Mouse (Mus musculus): ENCODE measurements around the gene Col9a2.
A peak's percentile ranks its signal among the peaks of the same experiment; 100 is the strongest.
"Not testable (repeated sequence)": the region's sequence is repeated elsewhere in the genome, so short reads cannot be mapped to it uniquely, and the experiment has no call there.

The Col9a2 gene

DNA sequence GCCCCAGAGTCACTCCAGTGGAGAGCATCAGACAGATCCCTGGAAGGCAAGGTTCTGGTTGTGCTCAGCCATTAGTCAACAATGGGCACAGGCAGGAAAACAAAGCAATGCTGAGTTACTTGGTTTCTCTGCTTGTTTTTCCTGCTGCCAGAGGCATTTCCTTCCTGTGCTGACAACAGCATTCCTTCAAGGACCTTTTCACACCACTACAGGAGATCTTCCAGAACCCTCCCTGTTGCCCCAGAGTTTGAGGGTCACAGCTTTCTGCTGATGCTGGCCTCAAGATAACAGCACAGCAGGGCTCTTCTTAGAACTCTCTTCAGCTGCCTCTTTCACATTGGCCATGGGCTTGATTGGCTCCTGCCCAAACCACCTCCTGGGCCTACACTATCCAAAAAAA is 17.3 kb upstream of the Col9a2 start:
- no peak for DNase-seq (ENCODE audit: low read depth)

DNA sequence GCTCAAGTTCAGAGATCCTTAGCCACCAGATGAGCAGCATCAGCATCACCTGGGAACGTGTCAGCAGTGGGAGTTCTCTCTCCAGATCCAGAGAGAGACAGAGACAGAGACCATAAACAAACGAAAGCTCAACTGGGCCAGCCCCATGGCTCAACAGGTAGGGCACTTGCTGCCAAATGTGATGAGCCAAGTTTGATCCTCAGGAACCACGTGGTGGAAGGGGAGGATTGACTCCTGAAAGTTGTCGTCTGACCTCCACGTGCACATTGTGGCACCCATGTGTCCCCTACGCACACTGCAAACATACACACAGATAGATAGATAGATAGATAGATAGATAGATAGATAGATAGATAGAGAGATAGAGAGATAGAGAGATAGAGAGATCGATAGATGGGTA is 15.7 kb upstream of the Col9a2 start:
- no peak for DNase-seq (ENCODE audit: low read depth)

GRCm38 (mm10) chr4:121023941-121024340 is 15.2 kb upstream of the Col9a2 start:
- DNase-seq (ENCODE audit: low read depth), result no peak

DNA sequence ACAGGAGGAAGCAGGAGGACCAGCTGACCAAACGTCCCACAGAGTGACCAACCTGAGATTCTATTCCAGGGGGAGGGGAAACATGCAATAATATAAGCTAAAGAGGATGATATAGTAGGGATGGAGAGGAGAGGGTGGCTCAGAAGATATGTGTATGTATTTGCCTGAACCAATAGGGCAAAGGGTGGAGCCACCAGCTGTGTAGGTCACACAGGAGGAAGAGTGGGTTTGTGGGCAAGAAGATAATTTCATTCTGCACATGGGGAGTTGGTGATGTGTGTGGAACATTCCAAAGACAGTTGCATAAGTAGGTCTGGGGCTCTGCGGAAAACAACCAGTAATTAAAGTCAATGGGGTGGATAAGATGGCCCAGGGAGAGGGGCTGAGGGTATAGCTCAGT is 13.5 kb upstream of the Col9a2 start:
- DNase-seq (ENCODE audit: low read depth), result no peak

GRCm38 (mm10) chr4:121028146-121028545 is 11.0 kb upstream of the Col9a2 start:
- no peak for DNase-seq (ENCODE audit: low read depth)

- DNase-seq (ENCODE audit: low read depth), result peak; percentile 70
Observed at GRCm38 (mm10) chr4:121028659-121029392, 10.4 kb upstream of the Col9a2 start.

DNA sequence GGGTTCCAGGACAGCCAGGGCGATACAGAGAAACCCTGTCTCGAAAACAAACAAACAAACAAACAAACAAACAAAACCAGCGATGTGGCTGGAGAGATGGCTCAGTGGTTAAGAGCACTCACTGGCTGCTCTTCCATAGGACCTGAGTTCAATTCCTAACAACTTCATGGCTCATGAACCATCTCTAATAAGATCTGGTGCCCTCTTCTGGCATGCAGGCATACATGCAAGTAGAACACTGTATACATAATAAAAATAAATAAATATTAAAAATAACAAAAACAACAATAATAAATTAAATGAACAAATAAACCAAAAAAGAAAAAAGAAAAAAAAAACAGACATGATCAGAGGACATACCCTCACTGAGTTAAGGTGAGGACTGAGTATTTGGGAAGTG is 9.6 kb upstream of the Col9a2 start:
- DNase-seq (ENCODE audit: low read depth), result no peak

- no peak for DNase-seq (ENCODE audit: low read depth)
Observed at GRCm38 (mm10) chr4:121031440-121031839, 7.7 kb upstream of the Col9a2 start.

DNA sequence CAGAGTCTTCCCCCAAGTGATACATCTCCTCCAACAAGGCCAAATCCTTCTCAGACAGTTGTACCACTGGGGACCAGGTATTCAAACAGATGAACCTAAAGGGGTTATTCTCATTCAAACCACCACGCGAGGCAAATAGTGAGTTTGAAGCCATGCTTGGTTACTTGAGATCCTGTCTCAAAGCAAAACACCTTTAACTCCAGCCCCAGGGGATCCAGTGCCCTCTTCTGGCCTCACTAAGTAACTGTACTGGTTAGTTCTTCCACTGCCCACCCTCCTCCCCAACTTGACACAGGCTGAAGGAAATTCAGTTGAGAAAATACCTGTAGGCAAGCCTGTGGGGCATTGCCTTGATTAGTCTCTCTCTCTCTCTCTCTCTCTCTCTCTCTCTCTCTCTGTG is 6.2 kb upstream of the Col9a2 start:
- no peak for DNase-seq (ENCODE audit: low read depth)

DNA sequence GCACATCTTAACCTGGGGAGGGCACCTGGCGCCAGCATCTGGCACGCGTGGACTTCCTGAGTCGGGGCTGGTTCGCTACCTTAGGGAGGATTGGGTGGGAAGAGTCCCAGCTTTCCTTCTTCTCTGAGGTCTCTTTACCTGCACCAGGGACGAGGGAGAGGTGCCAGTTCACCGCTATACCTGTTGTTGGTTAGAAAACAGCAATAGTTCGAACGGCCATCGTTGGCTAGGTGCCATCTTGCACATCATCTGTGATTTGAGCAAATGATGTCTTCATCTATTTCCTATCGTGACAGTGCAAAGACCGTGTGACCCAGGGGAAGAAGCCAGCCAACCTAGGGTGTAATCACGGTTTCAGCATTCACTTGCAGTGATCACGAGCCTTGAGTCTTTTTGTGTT is 1.1 kb downstream of the Col9a2 start:
- no peak for DNase-seq (ENCODE audit: low read depth)

GRCm38 (mm10) chr4:121040897-121041671 is 1.9 kb downstream of the Col9a2 start:
- peak; percentile 38 for DNase-seq (ENCODE audit: low read depth)

DNA sequence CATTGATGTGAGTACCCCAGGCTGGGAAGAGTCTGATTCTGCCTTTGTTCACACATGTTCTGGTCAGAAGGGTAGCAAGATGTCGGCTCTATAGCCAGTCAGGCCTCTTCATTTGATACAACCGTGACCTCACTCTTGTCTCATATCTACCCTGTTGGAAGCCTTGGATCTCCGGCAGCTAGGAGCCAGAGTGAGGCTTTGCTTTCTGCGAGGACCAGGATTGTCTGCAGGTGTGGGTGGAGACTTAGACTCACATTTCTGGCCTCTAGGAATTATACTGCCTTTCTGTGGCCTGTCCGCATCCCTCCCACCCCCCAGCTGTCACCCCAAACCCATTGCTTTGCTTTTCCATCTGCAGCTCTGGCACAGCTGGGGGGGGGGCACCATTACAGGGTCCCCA is 3.3 kb downstream of the Col9a2 start:
- no peak for DNase-seq (ENCODE audit: low read depth)

DNA sequence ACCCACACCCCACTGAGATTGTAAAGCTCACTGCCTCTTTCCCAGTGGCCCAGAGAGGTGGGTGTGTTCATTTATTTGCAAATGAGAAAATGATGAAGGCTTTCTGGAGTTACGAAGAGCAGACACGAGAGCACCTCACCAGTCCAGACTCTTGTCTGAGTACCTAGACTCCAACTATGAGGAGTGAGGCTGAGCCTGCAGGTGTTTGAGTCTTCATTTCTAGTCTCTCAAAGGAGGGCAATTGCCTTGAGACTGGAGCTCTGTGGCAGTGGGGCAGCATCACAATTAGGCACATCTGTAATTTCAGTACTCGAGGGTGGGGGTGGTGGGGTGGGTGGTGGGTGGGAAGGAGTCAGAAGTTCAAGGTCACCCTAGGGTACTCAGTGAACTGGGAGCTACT is 3.8 kb downstream of the Col9a2 start:
- no peak for DNase-seq (ENCODE audit: low read depth)

- no peak for DNase-seq (ENCODE audit: low read depth)
Observed at GRCm38 (mm10) chr4:121051863-121052262, 12.7 kb downstream of the Col9a2 start.

DNA sequence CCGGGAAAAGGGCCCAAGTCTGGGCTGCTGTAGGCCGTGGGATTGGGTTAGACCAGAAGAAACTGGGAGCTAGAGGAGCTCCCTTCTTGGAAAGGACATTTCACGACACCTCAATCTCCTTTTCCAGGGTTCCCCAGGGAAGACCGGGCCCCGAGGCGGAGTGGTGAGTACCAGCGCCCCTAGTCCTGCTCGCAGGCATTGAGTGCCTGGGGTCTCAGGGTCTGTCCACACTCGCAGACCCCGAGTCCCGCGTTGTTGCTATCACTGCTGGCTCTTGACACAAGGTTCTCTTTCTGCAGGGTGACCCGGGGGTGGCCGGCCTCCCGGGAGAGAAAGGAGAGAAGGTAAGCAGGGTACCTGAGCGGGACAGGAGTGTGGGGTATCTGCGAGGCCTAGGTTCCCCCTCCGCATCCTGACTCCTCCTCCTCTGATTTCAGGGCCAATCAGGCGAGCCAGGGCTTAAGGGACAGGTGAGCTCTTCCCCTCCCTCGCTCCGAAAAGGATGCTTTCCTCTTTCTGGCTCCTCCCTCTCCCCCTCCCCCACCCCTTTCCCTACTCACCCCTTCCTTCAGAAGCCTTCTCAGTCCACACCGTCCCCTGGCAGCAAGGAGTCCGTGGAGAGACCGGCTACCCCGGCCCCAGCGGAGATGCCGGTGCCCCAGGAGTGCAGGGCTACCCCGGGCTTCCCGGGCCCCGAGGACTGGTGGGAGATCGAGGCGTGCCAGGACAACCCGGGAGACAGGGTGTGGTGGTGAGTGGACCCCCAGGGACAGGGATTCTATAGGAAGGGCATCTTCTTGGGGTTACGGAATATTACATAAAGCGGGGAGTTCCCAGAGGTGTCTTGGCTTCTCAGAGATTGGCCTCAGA is 13.5 kb downstream of the Col9a2 start:
- DNase-seq (ENCODE audit: low read depth), result no peak

GRCm38 (mm10) chr4:121056342-121056741 is 17.2 kb downstream of the Col9a2 start:
- no peak for DNase-seq (ENCODE audit: low read depth)

DNA sequence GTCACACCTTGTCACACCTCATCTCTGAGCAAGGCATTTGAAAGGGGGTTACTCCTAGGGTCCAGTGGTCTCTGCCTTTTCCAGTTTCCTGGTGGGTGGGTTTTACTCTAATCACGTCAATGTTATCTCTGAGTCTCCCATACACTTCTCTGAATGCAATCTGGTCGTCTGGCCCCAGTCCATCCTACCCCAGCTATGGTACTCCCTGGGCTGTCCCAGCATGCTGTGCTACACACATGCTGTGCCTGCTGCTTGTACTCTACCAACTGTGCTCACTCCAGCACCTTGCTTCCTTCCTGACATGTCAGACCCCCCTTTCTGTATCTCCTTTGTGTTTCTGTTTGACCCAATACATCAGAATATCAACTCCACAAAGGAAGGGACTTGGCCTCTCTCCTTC is 17.8 kb downstream of the Col9a2 start:
- no peak for DNase-seq (ENCODE audit: low read depth)

DNA sequence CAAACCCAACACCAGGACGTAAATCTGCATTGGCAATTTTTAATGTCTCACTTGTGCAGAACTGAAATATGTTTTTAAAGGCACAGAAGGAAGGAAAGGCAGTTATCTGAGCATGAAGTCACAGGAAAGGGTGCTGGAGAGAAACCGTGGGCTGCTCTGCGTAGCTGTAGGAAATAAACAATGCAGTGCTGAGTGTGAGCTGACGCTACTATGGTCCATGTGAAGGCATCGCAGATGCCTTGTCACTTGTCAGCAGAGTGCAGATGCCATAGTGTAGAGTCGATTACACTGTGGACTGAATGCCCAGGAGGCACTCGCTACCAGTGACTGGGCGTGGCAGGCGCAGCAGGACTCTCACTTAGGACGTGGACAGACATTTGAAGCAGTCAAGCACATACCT is 20.0 kb downstream of the Col9a2 start:
- DNase-seq (ENCODE audit: low read depth), result not testable (repeated sequence)

- DNase-seq (ENCODE audit: low read depth), result no peak
Observed at GRCm38 (mm10) chr4:121065336-121065735, 26.2 kb downstream of the Col9a2 start.

GRCm38 (mm10) chr4:121074250-121074649 is 35.1 kb downstream of the Col9a2 start:
- no peak for DNase-seq (ENCODE audit: low read depth)

DNA sequence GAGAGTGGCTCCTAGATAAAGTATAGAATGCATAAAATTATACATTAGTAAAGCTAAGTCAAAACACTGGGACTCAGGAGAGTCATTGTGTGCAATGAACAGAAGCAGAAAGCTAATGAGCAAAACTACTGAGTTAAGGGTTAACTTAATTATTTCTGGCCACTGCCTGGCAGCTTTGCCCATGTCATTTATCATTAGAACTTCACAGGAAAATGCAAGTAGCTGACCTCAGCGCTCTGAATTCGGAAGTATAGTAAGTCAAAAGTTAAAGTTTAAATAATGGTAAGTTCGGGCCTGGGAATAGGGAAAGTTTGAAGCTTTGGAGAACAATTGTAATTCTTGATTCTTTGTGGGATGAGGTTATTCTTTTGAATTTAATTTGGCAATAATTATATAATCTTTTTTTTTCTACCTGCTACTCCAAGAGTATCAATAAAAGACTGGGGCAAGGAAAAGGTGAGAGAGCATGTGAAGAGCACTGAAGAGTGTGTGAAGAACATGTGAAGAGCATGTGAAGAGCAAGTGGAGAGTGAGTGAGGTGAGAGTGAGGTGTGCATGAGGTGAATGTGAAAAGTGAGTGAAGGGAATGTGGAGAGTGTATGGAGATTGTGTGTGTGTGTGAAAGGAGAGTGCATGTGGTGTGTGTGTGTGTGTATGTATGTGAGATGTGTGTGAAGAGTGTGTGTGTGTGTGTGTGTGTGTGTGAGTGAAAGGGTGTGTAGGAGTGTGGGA is 38.9 kb downstream of the Col9a2 start:
- DNase-seq (ENCODE audit: low read depth), result no peak

DNA sequence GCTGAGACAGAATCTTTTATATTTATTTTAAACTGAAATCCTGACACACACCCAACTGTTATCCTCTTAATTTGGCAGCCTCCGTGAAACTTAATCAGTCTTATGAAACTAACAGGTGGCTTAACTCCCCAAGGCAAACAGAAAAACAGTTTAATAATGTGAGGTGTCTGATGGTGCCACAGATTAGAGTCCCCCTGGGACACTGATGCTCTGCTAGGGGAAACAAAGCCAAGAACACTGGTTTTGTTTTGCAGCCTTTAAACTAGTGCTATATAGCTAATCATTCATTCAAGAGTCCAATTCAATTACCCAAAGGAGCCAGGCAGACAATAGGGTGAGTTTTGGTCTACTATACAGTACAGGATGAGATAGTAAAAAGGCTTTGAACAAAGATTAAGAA is 41.2 kb downstream of the Col9a2 start:
- DNase-seq (ENCODE audit: low read depth), result no peak
